Mouse (Mus musculus): ENCODE measurements around the gene Tesk1. TPM values are rescaled to one million over a fixed set of nuclear protein-coding genes. Genes with fewer than 3 reads are reported as not detected.

Gene Tesk1
- total RNA-seq (2021): 51.3 and 53.2 TPM in 2 replicates
- long read RNA-seq, transcript Tesk1-201 (10 exons, 3,947 nt): major isoform, 21 of 40 reads
- long read RNA-seq, partial matches to known transcripts: 19 of 40 reads
- long read RNA-seq, other reads (novel, unspliced or antisense): 0 of 40 reads

DNA sequence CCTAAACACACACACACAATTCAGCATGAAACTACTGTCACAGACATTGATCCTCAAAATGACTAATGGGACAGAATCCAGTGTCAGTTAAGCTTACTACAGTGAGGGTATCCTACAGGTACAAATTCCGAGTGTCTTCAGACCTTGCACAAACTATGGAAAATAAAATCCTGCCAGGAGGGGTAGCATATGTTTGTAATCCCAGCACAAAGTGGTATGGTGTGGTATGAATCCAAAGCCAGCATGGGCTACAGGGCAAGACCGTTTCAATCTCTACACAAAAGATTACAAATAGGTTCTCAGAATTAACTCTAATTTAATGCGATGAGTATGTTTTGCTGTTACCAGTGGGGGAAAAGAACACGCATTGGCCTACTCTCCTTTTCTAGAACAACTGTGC, at the start of gene Tesk1:
Tesk1 (plus strand) TSS at position 301 of the 400 bp plus-strand sequence.
- DNase-seq: no peak

DNA sequence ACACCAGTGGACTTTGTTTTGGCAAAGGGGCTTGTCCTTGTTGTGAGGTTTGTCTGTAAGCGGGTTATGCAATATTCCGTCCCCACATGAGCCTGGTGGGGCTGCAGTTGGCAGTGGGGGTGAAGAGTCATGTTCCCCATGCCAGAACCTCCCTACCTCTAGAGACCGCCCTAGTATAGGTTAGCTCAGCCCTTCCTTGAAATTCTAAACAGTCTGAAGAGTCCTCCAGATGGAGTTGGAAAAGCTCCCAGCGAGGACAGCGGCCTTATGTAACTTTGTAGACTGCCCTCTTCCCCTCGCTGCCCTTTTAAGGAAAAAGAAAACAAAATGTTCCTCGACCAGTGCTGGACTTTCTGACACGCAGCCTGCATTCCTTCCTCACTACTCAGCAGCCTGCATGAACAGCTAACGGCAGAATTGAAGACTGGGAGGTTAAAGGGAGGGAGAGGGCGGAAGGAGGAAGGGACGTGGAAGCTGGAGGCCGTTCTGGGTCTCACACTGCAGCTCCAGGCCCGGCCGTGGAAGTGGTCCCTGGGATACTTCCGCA, 47.3 kb upstream of the Tesk1 start:
- DNase-seq: peak; percentile 61

DNA sequence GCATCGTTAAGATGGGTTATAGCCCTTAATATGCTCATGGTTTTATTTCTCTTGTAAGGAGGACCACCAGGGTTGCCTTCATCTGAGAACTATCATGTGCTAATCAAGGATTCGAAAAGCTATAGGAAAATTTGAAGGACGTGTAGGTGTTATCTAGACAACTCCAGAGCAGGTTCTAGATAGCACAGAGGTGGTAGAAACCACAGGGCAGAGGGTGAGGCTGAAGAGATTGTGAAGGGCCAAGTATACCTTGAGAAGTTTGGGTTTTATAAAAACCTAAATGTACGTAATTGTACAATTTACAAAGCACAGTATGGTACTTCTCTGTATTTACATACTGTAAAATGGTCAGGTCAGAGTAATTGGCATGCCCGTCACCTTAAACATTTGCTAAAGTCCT, 46.6 kb upstream of the Tesk1 start:
- DNase-seq: no peak

DNA sequence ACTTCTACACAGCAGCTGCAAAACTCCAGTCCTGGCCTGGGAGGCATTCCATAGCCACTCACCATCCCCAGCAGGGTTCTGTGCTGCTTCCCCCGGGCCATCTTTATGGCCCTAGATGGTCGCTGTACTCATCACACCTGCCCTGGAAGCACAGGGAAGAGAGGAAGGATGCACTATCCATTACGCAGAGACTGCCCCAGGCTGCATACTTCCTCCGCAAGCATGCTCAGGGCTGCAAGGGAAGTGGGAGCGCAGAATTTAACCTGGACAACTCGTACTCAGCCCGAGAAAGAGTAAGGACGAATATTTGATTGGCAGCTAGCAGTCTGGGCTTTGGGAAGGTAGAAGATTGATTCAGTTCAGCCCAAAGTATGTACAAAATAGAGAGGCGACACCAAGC, 45.9 kb upstream of the Tesk1 start:
- no peak for DNase-seq

DNA sequence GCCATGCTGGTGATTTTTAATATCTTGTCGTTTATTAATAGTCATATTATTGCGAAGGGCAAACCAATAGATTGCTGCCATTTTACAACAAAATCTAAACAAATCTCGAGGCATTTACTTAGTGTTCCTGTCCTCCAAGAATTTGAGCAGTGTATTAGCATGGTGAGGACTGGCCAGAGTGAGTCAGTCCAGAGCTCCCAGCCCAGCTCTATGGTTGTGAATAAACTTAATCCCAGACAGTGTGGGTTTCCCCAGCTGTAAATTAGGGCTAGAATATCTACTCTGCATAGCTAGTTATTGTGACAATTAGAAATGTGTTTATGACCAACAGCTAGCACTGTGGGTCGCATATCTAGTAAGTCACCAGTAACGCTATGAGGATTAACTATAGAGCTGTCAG, 45.4 kb upstream of the Tesk1 start:
- no peak for DNase-seq

DNA sequence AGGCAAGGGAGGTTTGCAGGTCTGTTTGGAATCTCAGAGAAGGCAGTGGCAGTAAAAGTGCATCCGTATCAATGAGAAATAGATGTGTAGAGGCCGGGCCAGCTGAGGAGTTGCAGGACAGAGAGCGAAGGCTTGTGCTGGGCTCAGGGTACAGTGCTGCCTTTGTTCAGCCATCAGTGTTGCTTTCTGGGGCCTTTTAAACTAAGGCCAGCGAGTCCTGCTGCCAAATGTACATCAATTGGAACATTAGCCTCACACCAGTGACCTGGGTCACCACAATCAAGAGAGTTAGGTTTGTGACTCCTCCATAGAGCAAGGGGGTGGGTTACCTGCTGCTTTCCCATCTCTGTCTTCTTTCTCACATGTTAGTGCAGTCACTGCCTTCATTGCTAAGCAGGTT, 43.7 kb upstream of the Tesk1 start:
- no peak for DNase-seq

DNA sequence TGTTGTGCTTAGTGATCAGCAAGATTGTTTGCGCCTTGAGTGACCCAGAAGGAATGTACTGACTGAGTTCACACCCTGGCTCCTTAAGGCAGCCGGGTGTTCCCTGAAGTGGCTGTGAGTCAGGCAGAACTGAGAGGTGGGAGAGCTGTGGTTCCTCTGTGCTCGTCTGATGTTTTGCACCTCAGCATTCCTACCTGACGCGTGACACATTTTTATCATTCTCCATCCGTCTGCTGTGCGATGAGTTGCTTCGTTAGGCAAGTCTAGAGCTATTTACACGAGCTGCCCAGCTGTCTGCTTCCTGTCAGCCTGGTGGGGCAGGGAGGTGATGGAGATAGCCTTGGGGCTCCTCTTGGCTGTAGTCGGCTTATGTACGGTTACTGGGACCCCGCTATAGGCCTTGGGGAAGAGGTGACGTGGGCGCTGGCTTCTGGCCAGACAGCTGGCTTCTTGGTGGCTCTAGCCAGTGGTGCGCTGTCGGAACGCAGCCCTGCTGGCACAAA, 42.9 kb upstream of the Tesk1 start:
- DNase-seq: peak; percentile 78

DNA sequence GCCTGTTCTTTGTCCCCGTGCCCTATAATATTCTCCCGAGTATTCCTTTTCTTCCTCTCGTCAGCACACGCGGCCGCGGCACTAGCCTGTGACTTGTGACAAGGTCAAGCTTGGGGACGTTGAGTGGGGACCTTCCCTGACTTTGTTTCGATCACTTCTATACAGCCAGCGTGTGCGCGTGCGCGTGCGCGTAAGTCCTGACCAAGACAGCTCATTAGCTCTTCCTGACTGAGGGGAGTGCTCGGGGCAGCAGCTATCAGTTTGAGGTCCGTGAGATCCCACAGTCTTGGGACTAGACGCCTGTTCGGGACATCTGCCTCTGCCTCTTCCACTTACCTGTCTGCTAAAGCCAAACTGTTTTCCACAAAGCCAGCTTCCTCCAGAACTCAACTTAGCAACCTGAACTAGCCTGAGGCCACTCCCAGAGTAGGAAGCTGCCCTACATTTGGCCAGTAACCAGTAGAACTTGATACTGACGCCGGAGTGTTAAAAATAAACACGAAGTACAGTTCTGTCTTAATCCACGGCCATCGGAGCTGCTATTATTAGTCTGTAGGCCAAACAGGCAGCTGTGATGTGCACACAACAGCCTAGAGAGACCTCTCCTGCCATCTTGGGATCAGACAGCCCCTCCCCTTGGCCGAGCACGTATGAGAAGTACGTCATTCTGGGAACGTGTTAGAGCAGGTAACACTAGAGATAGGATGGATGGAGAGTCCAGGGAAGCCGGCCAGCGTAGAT, 42.2 kb upstream of the Tesk1 start:
- no peak for DNase-seq

DNA sequence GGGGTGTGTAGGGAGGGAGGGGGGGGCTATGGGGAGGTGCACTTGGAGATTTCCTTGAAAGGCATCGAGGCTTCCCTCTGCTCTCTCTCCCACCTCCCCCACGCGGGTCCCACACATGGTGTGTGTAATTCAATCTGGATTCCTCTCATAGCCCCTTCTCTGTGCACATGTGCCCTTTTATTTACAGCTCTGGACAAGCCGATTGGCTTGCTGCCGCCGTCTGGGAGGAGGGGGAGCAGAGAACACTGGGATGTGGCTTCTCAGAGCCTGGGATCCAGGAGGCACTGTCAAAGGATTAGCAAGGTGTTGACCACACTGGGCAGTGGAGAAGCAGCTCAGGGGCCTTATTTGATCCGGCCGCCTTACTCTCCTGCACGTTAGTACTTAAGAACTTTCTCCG, 40.8 kb upstream of the Tesk1 start:
- no peak for DNase-seq

DNA sequence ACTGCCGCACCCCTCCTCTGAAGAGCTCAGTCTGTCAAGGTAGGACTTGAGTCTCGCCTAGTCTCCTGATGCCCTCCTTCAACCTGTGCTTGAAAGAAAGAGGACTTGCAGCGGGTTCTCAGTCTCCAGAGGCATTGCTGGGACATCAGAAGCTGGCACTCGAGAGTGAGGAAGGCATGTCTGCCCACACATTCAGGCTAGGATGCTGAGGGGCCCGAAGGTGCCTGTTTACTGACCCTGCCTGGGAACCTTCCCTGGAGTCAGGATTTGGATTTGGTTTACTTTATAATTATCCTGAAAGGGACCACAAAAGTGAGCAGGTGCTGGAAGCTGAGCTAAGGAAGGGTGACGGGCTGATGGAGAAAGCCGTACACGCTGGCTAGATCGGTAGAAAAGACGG, 40.3 kb upstream of the Tesk1 start:
- DNase-seq: no peak

DNA sequence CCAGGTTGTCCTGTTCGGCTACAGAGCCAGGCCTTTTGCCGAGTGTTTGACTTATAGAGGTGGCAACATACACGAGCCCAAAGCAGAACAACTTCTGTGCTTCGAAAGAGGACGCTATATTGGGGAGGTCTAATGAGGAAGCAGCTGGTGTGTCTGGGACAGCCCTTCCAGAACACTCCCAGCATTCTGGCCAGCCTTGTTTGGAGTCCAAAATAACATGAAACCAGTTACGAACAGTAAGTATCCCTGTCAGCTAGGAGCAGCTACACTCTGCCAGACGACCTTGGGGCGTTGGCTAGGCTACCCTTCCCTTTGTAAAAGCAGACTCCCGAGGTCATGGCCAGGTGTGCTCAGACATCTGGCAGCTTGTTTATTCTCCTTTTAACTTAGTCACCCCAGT, 39.5 kb upstream of the Tesk1 start:
- peak; percentile 40 for DNase-seq

DNA sequence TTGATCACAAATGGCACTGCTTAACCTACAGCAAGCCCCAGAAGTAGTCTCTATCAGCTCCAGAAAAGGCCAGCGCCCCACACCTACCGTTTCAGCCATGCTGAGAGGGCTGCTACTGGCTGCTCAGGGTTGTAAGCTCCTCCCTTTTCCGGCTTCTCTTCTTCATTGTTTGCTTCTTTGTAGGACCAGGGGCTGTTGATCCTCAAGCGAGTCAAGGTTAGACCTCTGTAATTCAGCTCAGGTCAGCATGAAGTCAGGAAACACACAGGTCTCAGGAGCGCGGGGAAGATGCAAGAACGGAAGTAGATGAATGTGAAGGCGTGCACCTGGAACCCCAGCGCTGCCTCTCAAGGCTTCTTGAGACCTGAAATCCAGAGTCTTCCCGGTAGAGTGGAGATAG, 37.0 kb upstream of the Tesk1 start:
- no peak for DNase-seq

DNA sequence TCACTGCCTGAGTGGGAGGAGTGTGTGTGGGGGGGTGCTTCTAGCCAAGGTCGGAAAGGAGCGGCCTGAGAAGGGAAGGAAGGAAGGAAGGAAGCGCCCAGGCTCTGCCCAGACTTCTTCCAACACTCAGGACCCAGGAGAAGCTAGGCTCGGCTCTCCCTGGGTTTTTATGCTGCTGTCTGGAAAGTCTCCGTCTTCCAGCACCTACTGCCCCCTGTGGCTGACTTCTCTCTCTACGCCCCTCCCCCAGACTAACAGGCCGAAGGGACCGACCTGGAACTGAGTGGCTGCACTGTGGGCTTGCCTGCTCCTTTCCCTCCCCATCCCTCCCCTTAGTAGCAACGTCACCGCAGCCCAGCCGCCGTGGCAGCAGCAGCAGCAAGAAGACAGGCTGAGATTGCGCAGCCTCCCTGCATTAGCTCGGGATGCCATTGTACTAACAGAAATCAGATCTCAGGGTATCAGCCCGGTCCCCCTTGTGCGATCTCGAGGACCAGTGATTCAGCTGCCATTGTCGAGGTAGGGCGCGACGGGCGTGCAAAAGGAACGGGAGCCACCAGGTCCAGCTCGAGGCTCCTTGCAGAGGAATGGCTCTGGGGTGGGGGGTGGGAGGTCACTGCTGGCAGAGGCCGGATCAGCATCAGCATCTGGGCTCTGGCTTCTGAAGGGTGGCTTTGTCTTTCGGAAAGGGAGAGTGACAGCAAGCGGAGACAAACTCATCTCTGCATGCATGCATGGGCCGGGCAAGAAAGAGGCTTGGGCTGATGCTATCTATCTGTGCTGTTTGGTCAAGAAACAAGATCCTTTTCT, 35.4 kb upstream of the Tesk1 start:
- DNase-seq: peak; percentile 73

DNA sequence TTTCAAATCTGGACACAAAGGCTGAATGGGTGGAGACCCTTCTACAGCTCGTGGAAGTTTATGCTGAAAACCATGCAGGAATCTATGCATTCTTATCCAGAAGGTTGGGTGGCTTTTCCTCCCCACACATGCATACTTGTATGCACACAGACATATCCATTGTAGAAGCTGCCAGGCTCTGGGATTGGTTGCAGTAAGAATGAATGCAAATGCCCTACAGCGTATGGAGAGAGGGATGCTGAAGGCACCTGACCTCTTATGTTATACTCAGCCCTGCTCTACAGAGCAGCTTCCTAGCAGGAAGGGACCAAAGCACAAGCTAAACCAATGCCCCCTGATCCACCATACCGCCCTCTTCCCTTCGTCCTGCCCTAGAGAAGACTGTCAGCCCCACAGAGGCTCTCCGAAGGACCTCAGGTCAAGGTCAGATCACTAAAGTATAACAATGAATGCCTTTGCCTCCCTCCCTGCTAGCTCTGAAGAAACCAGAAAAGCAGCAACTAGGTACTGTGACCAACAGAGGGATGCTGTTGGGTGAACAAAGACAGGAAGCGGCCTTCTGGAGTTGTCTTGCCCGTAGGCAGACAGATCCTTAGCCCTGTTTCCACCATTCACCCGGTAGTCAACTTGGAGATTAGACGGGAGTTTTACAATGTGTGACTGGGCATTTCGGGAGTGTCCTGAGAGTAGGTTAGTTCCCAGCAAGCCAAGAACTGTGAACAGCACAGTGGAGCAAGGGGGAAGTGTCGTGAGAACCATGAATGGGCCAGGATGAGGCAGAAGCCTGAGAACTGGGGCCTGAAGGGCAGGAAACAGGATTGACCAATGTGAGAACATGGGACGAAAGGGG, 34.4 kb upstream of the Tesk1 start:
- DNase-seq: no peak

DNA sequence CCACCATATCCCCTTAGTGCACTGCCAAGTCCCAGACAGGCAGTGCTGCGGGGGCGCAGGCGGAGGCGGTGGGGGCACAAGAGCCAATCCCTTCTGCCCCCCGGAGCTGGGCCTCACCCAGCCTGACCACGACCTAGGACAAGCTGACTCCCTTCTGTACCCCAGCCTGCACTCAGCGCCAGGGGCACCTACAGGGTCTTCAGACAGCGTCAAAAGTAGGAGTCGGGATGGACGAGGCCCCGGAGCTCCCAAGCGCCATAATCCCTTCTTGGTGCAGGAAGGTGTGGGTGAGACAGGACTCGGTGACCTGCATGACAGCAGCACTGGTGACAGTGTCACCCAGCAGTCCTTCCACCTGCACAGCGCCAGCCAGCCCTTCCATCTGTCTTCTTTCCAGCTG, 27.0 kb upstream of the Tesk1 start:
- no peak for DNase-seq

DNA sequence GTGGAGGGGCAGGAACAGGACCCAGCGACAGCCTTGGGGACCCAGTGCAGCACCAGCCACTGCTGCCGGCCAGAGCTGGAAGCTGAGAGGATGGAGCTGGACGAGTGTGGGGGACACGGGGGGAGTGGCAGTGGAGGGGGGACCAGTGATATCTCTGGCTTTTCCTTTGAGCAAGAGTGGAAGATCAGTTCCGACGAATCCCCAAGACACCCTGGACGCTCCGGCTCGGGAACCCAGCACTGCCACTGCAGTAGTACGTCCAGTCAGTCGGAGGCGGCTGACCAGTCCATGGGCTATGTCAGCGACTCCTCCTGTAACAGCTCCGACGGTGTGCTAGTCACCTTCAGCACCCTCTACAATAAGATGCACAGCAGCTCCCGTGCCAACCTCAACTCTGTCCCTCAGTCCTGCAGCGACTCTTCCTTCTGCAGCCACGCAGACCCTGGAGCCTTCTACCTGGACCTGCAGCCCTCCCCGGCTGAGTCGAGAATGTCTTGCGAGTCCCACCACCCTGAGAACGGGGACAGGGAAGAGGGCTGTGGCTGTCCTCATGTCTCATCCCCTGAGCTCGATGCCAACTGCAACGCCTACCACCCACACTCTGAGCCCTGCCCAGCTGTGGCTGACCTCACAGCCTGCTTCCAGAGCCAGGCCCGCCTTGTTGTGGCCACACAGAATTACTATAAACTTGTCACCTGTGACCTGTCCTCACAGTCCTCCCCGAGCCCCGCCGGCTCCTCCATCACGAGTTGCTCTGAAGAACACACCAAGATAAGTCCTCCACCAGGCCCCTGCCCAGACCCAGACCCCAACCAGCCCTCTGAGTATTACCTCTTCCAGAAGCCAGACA, 26.3 kb upstream of the Tesk1 start:
- no peak for DNase-seq

DNA sequence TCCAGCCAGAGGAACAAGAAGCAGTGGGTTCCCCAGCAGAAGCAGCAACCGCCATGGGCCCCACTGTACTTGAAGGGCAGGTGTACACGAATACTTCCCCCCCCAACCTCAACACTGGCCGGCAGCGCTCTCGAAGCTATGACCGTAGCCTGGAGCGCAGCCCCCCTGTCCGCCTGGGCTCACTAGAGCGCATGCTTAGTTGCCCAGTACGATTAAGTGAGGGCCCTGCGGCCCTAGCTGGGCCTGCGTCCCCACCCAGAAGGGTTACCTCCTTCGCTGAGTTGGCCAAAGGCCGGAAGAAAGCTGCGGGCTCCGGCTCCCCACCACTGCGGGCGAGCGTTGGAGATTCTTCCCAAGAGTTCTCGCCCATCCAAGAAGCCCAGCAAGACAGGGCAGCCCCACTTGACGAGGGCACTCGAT, 25.7 kb upstream of the Tesk1 start:
- no peak for DNase-seq

DNA sequence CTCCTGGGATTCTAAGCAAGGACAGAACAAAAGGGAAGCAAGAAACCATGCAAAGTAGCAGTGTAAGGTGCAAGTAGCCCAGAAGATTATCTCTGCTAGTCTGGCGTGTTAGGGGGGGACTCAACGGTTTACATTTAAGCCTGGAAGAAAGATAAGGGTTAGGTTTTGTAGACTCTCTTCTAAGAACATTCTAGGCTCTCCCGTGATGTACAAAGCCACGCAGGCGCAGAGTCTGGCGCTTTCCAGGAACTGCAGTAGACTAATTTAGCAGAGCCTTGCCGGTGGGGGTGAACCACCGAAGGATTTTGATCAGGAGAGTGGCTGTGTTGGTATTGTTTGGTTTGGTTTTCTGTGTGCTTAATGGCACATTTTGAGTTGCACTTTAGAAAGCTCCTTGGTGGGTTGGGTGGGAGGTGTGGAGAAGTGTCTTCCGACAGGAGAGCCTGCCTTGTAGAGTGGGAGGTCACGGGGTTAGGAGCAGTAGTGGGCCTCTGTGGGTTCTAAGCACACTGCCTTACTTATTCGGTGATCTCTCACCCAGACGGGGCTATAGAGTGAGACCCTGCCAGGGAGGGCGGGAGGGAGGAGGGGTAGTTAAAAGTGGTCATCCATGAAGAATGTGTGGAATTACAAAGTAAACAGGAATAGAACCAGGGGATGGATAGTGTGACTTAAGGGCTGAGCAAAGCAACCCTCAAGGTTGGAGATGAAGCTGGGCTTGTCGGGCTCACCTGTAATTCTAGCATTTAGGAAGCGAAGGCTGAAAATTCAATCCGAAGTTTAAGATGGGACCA, 24.3 kb upstream of the Tesk1 start:
- no peak for DNase-seq

DNA sequence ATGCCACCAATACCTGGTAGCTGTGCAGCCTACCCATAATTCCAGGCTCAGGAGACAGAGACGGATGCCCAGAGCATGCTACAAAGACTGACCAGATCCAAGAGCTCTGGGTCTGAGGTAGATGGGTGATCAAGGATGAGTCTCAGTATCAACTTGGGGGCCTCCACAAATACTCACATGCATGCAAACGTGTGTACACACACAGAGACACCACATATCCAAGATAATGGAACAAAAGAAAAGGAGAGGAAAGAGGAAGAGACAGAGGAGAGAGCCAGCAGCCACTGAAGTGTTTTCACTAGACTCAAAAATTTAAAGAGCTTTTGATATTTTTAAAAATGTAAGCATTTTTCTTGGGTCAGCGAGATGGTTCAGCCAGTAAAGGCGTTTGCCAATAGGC, 23.3 kb upstream of the Tesk1 start:
- no peak for DNase-seq

DNA sequence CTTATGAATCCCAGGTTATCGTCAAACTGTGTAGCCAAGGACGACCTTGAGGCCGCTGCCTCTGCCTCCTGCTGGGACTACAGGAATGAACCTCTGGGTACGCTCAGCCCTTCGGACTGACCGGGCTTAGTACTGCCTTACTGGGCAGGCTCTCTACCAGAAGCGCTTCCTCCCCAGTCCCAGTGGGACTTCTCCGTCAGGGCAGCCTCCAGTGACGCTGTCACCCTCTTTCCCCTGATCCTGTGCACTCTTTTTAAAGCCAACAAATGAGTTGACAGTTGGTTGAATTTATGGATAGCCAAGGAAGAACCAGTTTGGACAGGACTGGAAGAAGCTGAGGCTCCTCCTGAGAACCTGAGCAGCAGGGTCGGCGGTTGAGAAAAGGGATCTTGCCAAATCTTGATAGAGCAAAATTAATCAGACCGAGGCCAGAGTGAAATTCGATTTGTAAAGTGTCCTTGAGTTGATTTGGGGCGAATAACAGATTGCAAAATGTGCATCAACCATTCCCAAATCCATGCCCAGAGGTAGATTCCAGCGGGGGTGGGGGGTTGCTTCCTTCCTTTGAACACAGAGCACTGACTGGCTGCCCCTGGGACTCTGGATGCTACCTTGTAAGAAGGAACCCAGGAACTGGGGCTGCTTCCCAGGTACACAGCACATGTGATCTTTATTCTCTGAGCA, 22.6 kb upstream of the Tesk1 start:
- peak; percentile 53 for DNase-seq

Data from adrenal gland, postnatal 25 days (tissue).